Mouse (Mus musculus) ES-Bruce4 (cell line): ENCODE data around the gene Coq5.

ENCODE experiments used
- CTCF ChIP-seq: IDR thresholded peaks from one replicate; pipeline ENCODE4 v1.8.1; 2011; ENCODE audit warnings: low read depth, low read length
- EP300 ChIP-seq: IDR thresholded peaks from 2 replicates; pipeline ENCODE4 v1.6.1; 2011; ENCODE audit warnings: low read depth, low read length; ENCODE audit not compliant: insufficient read depth
- POLR2A ChIP-seq: IDR thresholded peaks from one replicate; pipeline ENCODE4 v1.8.1; 2011; ENCODE audit warnings: low read length; ENCODE audit not compliant: insufficient read depth

GRCm38 (mm10) chr5:115267469-115268045, 11.9 kb upstream of the Coq5 start:
- no peak for TF ChIP-seq POLR2A
- no peak for TF ChIP-seq CTCF
- no peak for TF ChIP-seq EP300
